Mouse (Mus musculus) hindbrain, embryonic 11.5 days (tissue): Measurements from ENCODE around the gene Csrnp2. TPM values are rescaled to one million over a fixed set of nuclear protein-coding genes. Genes with fewer than 3 reads are reported as not detected.
A peak's percentile ranks its signal among the peaks of the same experiment; 100 is the strongest.
"Not testable (repeated sequence)": the region's sequence is repeated elsewhere in the genome, so short reads cannot be mapped to it uniquely, and the experiment has no call there.

Source experiments
- ATAC-seq: fragments of 200-750 bp; cut with Nextera tagmentation; 2 replicates; pipeline ENCODE4 v1.8.0; 2017; ENCODE audit warnings: mild to moderate bottlenecking, moderate TSS enrichment, moderate library complexity; ENCODE audit not compliant: low FRiP score
- DNase-seq: peaks from one replicate; pipeline ENCODE4 v3.0.0-alpha.2; 2015; ENCODE audit warnings: low spot score
- H3K27ac ChIP-seq: fragments of 300-500 bp; sonication (generic); 2 replicates; pipeline ENCODE4 v1.5.1; 2014; ENCODE audit warnings: mild to moderate bottlenecking, low read depth, low read length
- H3K27me3 ChIP-seq: fragments of 300-500 bp; sonication (generic); 2 replicates; pipeline ENCODE4 v1.6.1; 2014; ENCODE audit warnings: mild to moderate bottlenecking, low read length, moderate library complexity, mixed read lengths; ENCODE audit not compliant: control insufficient read depth, insufficient read depth
- H3K36me3 ChIP-seq: fragments of 300-500 bp; sonication (generic); 2 replicates; pipeline ENCODE4 v1.6.1; 2014; ENCODE audit warnings: mild to moderate bottlenecking, low read length, moderate library complexity, mixed read lengths; ENCODE audit not compliant: control insufficient read depth, insufficient read depth
- H3K4me1 ChIP-seq: fragments of 300-500 bp; sonication (generic); replicated peaks from 2 replicates; pipeline ENCODE4 v1.6.1; 2014; ENCODE audit warnings: low read length, mixed read lengths; ENCODE audit not compliant: control insufficient read depth, insufficient read depth
- H3K4me2 ChIP-seq: fragments of 300-500 bp; sonication (generic); replicated peaks from 2 replicates; pipeline ENCODE4 v1.6.1; 2014; ENCODE audit warnings: mild to moderate bottlenecking, low read depth, low read length
- H3K4me3 ChIP-seq: fragments of 300-500 bp; sonication (generic); 2 replicates; pipeline ENCODE4 v1.5.1; 2014; ENCODE audit warnings: low read depth, low read length
- H3K9ac ChIP-seq: fragments of 300-500 bp; sonication (generic); 2 replicates; pipeline ENCODE4 v1.6.1; 2014; ENCODE audit warnings: low read depth, low read length
- H3K9me3 ChIP-seq: fragments of 300-500 bp; sonication (generic); 2 replicates; pipeline ENCODE4 v1.6.1; 2016; ENCODE audit warnings: low read length; ENCODE audit not compliant: control insufficient read depth
- WGBS: fragments of 180-500 bp; shearing (Covaris S2); extraction: QIAGEN DNeasy Blood & Tissue Kit; methylation state at CpG from one replicate; pipeline ENCODE4 v1.1.7; 2014; 5-methylcytosine and 5-hydroxymethylcytosine counted together
- polyA plus RNA-seq: library from polyadenylated mRNA; unstranded; fragments of >200 nt; fragmentation: Nextera tagmentation; extraction: Ambion mirVana; gene quantifications from 2 replicates; pipeline ENCODE4 v1.2.1, GENCODE M21; 2014

Csrnp2 gene
- polyA plus RNA-seq, 1 experiment from 2014 or later = 21.8 TPM

- H3K27ac ChIP-seq = no peak overlapping the region
- ATAC-seq = no peak
- H3K27me3 ChIP-seq = no peaks in the 10 kb centered on the region
- 95% methylated on average over 14 of the region's 14 CpGs for WGBS
- no peak for DNase-seq
- H3K36me3 ChIP-seq = 0 out of 2 replicates have a peak, but pooled peaks cover 4% of the 10 kb centered on the region
- H3K4me3 ChIP-seq = no peak overlapping the region
- H3K4me2 ChIP-seq = no peak overlapping the region
- no peak overlapping the region for H3K9ac ChIP-seq
- H3K4me1 ChIP-seq = no peaks in the 10 kb centered on the region
- no peaks in the 10 kb centered on the region for H3K9me3 ChIP-seq
Measured at GRCm38 (mm10) chr15:100520306-100520705, 25.0 kb upstream of the Csrnp2 start.

- peaks cover 16% of the 10 kb centered on the region for H3K36me3 ChIP-seq
- no peak overlapping the region for H3K4me2 ChIP-seq
- WGBS = 89% methylated on average over 2 of the region's 2 CpGs
Measured at GRCm38 (mm10) chr15:100515121-100515520, 19.8 kb upstream of the Csrnp2 start.

GRCm38 (mm10) chr15:100513387-100513786 is 18.1 kb upstream of the Csrnp2 start:
- Histone ChIP-seq H3K27ac (no peak overlapping the region), H3K9me3 (no peaks in the 10 kb centered on the region), H3K4me3 (no peak overlapping the region), H3K4me1 (no peaks in the 10 kb centered on the region), H3K4me2 (no peak overlapping the region), H3K9ac (no peak overlapping the region), H3K27me3 (no peaks in the 10 kb centered on the region), H3K36me3 (peaks cover 20% of the 10 kb centered on the region)
- DNase-seq = no peak
- WGBS = 94% methylated on average over 4 of the region's 4 CpGs
- ATAC-seq = no peak

More at GRCm38 (mm10) chr15:100515121-100515520, 19.8 kb upstream of the Csrnp2 start:
- DNase-seq (no peak), ATAC-seq (no peak)
- Histone ChIP-seq H3K27ac (no peak overlapping the region), H3K9me3 (no peaks in the 10 kb centered on the region), H3K4me1 (no peaks in the 10 kb centered on the region), H3K4me3 (no peak overlapping the region), H3K27me3 (no peaks in the 10 kb centered on the region), H3K9ac (no peak overlapping the region)

DNA sequence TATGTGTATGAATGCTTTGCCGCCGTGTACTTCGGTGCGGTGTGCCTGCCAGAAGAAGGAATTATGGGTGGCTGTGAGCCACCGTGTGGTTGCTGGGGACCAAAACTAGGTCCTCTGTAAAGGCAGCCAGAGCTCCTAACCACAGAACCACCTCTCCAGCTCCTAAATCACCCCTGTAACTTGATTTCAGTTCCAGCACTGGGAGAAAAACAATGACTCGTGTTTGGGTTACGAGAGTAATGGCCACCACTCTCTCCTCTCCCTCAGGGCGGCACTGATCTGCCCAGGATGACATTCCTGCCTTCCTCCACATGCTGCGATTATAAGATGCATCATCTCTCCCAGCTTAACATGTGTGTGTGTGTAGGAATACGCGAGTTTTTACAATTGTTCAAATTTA is 14.8 kb upstream of the Csrnp2 start:
- DNase-seq (no peak), ATAC-seq (no peak)
- H3K27me3 ChIP-seq = no peaks in the 10 kb centered on the region
- no peak overlapping the region for H3K4me2 ChIP-seq
- peaks cover 18% of the 10 kb centered on the region for H3K36me3 ChIP-seq
- H3K4me3 ChIP-seq = no peak overlapping the region
- no peak overlapping the region for H3K27ac ChIP-seq
- no peaks in the 10 kb centered on the region for H3K9me3 ChIP-seq
- no peak overlapping the region for H3K9ac ChIP-seq
- 94% methylated on average over 11 of the region's 11 CpGs for WGBS
- no peaks in the 10 kb centered on the region for H3K4me1 ChIP-seq

- no peak overlapping the region for H3K9ac ChIP-seq
- ATAC-seq (no peak), DNase-seq (no peak)
- no peaks in the 10 kb centered on the region for H3K4me1 ChIP-seq
- H3K9me3 ChIP-seq = no peaks in the 10 kb centered on the region
- no peaks in the 10 kb centered on the region for H3K27me3 ChIP-seq
- WGBS = 92% methylated on average over 13 of the region's 13 CpGs
- no peak overlapping the region for H3K27ac ChIP-seq
- peaks cover 18% of the 10 kb centered on the region for H3K36me3 ChIP-seq
- no peak overlapping the region for H3K4me3 ChIP-seq
- H3K4me2 ChIP-seq = no peak overlapping the region
Measured at GRCm38 (mm10) chr15:100508454-100509167, 13.3 kb upstream of the Csrnp2 start.

DNA sequence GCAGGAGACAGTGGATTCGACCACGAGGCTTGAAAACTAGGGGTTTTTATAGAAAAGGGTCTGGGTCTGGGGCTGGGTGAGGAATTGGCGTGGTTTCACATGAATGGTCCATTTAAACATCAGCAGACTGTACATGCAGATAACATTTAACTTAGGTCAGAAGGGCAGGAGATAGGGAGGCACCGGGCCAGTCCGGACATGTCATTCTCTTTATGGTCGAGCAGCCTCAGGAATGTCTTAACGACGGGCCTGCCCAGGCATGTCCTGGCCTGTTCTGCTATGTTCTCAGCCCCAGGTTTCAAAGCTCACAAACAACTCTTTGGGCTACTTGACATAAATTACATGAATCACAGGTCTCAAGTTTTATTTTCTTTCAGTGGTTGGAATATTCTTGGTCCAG is 4.2 kb upstream of the Csrnp2 start:
- H3K36me3 ChIP-seq, H3K9ac ChIP-seq, H3K4me2 ChIP-seq, H3K27ac ChIP-seq, H3K9me3 ChIP-seq, DNase-seq, H3K4me1 ChIP-seq, H3K27me3 ChIP-seq, ATAC-seq, H3K4me3 ChIP-seq: not testable (repeated sequence)
- 95% methylated on average over 8 of the region's 8 CpGs for WGBS

- Histone ChIP-seq H3K27ac (peak overlapping the region; percentile 96), H3K4me1 (peaks cover 12% of the 10 kb centered on the region), H3K36me3 (no peaks in the 10 kb centered on the region), H3K4me2 (peak overlapping the region; percentile 89), H3K4me3 (peak overlapping the region; percentile 76), H3K9me3 (no peaks in the 10 kb centered on the region), H3K9ac (peak overlapping the region; percentile 95), H3K27me3 (no peaks in the 10 kb centered on the region)
- 0% methylated on average over 24 of the region's 29 CpGs for WGBS
- ATAC-seq (peak; percentile 86), DNase-seq (peak; percentile 79)
Measured at GRCm38 (mm10) chr15:100494647-100495046, 641 bp downstream of the Csrnp2 start.

GRCm38 (mm10) chr15:100491966-100492365 is 3.3 kb downstream of the Csrnp2 start:
- DNase-seq = no peak
- Histone ChIP-seq H3K36me3 (peaks cover 2% of the 10 kb centered on the region; the same call in 1 of the 2 replicates), H3K9me3 (no peaks in the 10 kb centered on the region), H3K4me3 (no peak overlapping the region), H3K27me3 (no peaks in the 10 kb centered on the region), H3K27ac (no peak overlapping the region), H3K4me2 (no peak overlapping the region), H3K9ac (no peak overlapping the region), H3K4me1 (peaks cover 12% of the 10 kb centered on the region)
- no peak for ATAC-seq
- WGBS = 85% methylated on average over 9 of the region's 9 CpGs

DNA sequence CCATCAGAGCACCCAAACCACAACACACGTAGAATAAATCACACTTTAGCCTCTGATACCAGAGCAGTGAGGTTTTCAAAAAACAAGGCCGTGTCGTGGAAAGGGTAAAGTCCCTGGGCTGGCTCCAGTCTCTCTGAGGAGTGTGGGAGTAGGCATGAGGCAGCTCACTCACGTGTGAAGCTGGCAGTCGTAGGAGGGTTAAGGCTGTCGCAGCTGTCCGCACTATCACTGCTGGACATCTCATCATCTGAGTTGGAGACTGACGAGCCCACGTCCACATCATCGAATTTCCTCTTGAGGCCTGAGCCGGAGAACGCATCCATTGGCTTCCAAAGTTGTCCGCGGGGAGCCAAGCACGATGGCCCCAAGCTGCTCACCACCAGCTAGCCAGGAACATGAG is 6.0 kb downstream of the Csrnp2 start:
- H3K27me3 ChIP-seq = no peaks in the 10 kb centered on the region
- peaks cover 11% of the 10 kb centered on the region; the same call in 1 of the 2 replicates for H3K36me3 ChIP-seq
- H3K9ac ChIP-seq = no peak overlapping the region
- no peak overlapping the region for H3K4me3 ChIP-seq
- no peak for ATAC-seq
- H3K27ac ChIP-seq = no peak overlapping the region
- no peak overlapping the region for H3K4me2 ChIP-seq
- no peaks in the 10 kb centered on the region for H3K9me3 ChIP-seq
- no peak for DNase-seq
- H3K4me1 ChIP-seq = peaks cover 15% of the 10 kb centered on the region
- WGBS = 80% methylated on average over 15 of the region's 15 CpGs
